Mouse (Mus musculus) cerebellum, adult 9-10 months (tissue): Measurements from ENCODE around the gene Pex19.

Experiments used
- DNase-seq: peaks from one replicate; pipeline ENCODE4 v3.0.0; 2022

Pex19 gene

DNA sequence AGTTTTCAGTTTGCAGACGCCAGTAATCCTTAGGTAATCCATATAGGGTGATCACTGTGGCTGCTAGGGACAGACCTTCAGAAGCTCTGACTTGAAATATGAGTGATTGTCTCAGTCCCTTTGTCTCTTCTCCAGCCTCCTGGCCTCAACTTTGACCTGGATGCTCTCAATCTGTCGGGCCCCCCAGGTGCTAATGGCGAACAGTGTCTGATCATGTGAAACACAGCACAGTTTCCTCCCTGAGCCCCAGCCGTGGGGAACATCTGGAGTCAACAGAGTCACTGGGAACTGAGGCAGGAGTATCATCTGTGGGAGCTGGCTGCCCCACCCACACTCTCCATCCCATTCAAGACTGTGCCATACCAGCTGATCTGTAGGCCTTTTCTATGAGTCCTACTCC, 7.5 kb downstream of the Pex19 start:
- DNase-seq, result no peak

DNA sequence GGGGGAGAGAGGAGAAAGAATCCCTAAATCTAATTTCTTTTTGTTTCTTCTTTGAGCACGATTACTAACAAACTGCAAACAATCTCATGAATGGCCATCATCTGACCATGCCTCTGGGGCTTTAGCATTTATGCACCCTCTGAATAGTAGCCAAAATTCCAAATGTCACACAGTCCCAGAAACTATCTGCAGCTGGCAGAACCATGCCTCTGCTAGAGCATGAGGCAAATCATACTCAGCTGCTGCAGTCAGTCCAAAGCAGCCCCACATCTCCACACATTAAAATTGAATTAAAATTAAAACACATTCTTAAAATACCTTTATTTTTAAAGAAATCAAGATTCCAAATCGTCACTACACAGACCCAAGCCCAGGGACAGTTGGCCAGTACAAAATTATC, 13.6 kb downstream of the Pex19 start:
- no peak for DNase-seq

DNA sequence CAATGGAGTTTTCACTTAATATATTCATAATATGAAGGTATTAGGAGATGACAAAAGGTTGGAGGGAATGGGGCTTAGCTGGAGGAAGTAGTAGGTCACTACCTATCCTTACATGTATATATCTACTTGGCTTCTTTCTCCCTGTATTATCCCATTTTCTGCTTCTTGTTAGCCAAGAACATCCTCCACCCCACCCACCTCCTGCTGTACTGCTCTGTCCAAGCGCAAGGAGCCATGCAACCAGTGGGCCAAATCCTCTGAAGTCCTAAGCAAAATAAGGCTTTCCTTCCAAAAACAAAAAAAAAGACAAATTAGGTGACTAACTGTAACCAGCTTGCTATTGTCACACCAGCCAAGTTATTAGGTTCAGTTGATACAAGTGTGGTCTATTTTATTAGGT, 14.3 kb downstream of the Pex19 start:
- no peak for DNase-seq

DNA sequence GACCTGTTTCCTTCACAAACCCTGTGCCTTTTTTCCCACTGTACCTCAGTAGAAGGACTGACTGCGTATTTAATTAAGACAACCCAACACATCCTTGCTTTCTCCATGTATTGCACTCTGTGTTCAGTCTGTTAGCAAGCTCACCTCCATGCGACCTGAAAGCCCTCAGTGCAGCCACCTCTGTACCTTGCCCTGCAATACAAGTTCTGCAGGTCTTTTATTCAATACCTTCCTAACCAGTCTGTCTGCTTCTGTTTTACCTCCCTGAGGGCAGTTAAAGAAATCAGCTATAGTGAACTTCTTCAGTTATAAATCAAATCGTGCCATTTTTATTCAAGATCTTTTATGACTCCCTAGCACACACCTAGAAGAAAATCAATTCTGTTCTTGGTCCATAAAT, 15.0 kb downstream of the Pex19 start:
- no peak for DNase-seq

DNA sequence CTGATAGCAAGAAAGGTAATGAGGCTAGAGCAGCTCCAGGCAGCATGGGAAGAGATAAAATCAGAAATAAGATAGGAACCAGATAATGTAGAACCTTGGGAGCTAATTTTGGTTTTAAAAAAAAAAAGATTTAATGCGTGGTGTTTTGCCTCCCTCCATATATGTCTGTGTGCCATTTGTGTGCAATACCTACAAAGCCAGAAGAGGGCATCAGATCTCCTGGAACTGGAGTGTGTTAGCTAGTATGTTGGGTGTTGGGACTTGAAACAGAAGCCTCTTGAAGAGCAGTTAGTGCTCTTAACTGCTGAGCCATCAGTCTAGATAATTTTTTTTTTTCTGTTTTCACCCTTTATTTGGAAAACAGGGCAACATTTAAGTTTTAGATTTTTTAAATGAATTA, 17.0 kb downstream of the Pex19 start:
- peak; percentile 76 for DNase-seq

DNA sequence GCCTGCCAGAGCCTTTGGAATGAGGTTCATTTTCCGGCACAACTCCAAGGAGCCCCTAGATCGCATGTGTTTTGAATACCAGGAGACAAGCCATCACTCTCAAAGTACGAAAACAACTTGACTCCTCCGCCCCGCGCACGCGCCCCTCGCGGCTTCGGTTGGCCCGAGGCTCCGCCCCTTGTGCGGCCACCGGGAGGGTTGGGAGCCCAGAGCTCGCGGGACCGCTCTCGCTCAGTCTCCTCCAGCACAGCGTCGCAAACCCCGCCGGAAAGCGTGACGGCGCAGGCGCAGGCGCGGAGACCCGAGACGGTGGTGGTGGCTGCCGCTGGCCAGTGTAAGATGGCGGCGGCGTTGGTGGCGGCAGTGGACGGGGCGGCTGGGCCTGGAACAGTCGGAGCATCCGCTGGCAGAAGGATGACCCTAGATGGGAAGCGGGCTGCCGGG, 21.3 kb downstream of the Pex19 start, which contains the start of gene Dcaf8:
Dcaf8 (plus strand) TSS at position 250 of the 444 bp plus-strand sequence.
- DNase-seq, result peak; percentile 96

DNA sequence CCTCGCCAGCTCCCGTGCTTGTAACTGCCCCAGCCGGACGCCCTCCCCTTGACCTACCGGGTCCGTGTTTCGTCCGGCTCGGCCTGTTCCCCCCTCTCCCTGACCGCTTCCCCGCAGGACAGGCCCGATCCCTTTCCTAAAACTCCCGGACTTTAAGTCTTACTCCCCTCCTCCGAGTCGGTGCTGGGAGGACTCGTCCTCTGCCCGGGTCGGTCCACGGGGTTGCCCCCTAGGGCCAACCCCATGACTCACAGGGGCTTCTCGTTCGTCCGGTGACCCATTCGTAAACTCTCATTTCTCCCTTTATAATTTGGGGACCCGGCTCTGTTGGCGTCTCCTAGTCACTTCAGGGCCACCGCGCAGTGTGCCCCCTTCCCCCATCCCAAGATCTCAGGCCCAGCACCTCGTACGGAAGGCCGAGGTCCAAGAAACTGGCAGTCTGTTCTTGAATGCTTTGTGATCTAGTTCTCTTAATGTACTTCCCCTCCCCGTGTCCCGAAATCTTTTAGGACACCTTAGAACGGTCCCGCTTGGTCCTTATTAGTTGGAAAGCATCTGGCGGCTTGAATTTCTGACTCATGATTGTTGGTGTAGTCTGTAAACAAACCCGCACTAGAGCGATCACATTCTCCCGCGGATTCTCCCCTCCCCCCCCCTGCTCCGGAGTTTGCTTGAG, 21.9 kb downstream of the Pex19 start:
- peak; percentile 67 for DNase-seq

DNA sequence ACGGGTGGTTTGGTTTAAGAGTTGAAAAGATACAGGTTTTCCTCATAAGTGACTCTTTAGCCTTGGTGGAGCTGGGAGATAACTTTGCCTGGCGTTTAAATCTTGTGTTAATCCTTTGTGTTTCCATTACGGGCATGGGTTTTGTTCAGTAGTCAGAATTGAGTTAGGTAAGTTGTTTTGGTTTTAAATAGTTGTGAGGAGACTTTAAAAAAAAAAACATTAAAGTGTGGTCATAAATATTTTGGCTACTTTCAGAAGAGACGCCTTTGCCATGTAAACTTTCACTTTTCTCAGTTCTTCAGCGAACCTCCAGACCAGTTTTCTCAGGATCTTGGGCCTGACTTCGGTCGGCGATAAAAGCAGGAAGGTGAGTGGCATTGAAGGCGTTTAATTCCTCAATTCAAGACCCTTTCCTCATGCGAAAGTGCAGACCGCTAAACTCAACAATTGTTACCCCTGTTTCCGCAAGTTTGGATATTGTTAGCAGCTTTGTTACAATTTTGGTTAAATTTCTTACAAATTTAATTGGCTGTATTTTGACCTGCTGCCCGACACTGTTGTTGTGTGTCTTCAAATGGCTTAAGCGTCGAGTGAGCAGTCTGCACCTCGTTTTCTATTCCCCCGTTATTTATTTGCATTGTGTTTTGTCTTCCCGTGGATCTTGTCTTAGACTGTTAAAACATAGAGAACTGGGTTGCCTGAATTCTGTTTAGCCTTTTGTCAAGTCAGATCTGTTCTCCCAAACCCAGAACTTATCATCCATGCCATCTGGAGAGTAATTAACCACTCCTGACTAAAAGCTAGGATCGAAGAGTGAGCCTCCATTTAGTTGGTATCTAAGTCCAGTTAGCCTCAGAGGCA, 22.6 kb downstream of the Pex19 start:
- no peak for DNase-seq

DNA sequence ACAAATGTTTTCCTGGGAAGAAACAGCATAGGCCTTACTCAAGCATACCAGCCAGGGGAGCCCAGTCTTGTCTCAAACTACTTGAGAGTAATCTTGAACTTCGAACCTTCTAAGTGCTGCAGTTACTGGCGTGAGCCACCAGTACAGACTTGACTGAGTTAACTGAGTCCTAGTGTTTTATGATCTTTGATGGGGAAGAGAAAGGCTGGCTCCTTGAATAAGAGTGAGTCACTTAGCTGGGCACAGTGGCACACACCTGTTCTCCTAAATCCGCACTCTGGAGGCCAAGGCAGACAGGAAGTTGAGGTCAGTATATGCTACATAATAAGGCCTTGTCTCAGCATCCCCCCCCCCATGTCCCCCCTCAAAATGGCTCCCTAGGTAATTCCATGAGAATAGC, 28.0 kb downstream of the Pex19 start:
- no peak for DNase-seq

DNA sequence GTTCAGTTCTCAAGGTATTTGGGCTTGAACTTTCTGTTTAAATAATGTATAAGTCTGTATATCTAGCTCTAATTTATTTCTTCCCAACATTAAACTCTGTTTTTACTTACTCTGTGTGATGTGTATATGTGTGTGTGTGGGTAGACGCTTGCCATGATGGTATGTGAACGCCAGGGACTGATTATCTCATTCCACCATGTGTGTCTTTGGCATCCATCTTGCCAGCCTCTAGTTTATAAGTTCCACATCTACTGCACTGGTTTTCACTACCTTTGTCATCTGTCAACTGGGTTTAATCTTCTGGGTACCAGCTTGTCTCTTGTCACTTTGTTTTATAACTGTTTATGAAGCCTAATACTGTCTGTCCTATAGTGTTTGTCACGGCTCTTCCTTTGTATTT, 29.0 kb downstream of the Pex19 start:
- no peak for DNase-seq

DNA sequence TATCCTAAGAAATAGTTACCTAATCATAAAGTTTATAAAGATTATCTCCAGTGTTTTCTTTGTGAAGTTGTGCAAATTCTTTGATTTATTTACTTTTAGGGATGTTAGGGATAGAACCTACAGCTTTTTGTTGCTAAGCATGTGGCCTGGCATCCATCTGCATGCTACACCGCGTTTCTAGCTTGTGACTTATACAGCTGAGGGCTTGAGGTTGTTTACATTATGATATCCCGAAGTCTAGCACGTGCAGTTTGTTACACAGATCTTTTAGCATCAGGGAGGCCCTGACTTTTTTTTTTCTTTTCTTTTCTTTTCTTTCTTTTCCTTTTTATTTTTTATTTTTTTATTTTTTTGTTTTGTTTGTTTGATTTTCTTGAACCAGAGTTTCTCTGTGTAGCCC, 33.4 kb downstream of the Pex19 start:
- DNase-seq, result no peak

DNA sequence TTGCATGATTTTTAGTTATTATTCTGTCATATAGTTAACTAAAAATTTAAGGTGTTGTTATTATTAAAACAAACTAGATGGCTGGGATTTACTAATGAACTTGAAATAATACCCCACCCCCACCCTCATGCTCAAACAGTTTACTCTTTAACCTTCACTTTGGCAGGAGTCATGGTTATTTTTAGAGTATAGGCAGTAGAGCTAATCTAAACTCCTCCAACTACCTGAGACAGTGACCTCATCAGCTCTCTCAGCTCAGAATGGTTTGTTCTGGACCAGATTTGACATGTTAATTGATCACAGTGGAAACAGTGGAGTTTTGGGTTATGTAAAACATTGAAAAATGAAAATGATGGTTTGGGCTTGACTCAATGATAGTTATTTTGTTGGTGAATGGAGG, 34.0 kb downstream of the Pex19 start:
- DNase-seq, result no peak

DNA sequence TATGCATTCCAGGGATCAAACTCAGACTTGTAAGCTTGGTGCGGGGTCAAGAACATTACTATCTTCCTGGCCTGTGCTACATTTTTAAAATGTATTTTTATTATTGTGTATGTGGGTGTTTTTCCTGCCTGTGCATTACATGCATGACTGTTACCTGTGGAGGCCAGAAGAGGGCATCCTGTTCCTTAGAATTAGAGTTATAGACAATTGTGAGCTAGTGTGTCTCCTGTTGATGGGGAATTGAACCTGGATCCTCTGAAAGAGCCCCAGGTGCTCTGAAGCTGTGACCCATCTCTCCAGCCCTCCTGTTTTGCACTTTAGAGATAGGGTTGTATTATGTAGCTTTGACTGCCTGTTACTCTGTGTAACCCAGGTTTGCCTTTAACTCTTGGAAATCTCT, 35.5 kb downstream of the Pex19 start:
- DNase-seq, result peak; percentile 81

DNA sequence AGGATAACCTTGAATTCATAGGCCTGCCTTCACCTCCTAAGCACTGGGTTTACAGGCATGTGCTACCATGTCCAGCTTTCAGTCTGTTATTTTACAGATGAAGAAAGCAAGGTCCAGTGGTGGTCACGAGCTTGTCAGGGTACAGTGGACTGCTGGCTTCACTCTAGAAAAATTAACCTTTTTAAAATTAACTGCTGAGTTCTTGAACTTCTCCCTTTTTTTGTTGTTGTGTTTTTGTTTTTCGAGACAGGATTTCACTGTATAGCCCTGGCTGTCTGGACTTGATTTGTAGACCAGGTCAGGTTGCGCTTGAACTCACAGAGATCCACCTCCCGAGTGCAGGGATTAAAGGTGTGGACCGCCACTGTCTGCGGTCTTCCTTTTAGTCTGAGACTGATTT, 36.4 kb downstream of the Pex19 start:
- DNase-seq, result no peak

DNA sequence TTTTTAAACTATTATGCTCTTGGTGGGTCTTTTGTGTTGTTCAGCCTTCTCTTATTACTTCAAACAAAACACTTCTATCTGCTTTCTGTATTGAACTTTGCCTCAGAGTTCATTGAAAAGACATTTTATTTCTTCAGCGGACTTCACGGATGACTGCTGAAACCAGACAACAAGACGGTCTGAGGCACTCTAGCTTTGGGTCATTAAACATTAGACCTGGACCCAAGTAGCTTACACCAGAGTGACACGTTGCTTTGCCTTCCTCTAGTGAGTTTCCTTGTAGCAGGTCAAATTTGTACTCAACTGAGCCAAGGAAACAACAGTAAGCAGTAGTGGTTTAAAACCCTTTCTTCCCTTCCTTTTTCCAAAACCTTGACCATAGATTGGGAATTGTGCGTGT, 41.4 kb downstream of the Pex19 start:
- DNase-seq, result no peak

DNA sequence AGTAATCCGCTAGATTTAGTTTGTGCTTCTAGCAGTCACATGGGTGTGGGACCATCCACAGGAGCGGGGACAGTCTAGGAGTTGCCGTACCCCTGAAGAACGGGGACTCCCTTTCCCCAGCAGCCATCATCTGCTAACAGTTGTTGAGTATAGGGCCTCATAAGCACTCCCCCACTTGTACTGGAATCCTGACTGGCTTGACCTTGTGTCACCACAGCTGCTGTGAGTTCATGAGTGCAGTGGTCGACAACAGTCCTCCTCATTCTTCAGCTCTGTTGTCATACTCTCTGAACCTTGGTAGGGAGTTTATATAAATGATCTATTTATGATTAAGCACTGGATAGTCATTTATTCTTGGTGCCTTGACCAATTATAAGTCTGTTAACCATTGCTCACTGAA, 43.3 kb downstream of the Pex19 start:
- no peak for DNase-seq

DNA sequence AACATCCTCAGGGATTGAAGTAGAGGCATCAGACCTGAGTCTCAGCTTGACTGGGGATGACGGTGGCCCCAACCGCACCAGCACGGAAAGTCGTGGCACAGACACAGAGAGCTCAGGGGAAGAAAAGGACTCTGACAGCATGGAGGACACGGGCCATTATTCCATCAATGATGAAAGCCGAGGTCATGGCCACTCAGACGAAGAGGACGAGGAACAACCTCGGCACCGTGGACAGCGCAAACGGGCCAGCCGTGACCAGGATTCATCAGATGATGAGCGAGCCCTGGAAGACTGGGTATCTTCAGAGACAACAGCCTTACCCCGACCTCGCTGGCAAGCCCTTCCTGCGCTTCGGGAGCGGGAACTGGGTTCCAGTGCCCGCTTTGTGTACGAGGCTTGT, 45.8 kb downstream of the Pex19 start:
- no peak for DNase-seq

DNA sequence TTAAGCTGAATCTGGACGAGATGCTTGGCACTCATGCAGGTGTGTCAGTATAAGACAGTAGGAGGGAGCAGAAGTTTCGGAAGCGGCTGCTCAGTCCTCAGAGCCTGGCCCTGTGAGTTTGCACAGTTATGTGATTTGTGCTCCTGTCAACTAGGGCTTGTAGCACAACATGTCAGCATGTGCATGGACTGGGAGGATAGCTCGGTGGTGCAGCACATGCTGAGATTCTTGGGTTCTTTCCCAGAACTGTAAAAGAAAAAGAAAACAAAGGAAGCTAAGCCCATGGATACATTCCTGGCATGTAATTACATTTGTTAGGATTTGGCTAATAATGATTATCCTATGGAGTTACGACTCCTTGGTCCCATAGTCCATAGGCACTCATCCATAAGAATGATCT, 46.6 kb downstream of the Pex19 start:
- no peak for DNase-seq

DNA sequence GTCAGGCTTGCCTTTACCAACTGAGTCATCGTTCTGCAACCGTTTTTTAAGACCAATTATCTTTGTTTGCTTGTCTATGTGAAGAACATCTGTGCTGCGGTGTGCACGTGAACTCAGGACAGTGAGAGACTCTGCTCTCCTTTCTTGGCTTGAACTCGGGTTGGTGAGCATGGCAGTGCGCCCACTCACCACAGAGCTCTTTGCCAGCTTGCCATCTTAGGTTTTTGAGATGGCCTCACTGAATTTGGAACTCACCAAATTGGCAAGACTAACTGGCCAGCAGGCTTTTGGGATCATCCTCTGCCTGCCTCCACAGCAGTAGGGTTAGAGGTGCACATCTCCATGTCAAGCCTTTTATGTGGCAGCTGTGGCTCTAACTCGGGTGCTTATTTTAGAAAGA, 51.2 kb downstream of the Pex19 start:
- DNase-seq, result peak; percentile 57

DNA sequence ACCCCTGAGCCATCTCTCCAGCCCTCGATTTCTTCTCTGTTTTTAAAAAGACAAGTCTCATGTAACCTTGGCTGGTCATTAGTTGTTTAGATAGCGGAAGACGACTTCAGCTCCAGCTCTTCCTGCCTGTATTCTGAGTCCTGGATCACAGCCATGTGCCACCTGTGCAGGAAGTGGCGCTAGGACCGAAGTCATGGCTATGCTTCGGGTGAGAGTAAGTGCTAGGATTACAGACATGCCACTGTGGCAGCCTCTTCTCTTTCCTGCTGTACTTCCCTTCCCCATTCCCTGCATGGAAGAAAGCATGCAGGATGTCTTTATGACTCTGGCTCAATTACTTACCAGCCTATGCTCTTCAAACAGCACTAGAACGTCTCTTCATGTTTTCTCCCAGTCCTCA, 52.5 kb downstream of the Pex19 start:
- no peak for DNase-seq

DNA sequence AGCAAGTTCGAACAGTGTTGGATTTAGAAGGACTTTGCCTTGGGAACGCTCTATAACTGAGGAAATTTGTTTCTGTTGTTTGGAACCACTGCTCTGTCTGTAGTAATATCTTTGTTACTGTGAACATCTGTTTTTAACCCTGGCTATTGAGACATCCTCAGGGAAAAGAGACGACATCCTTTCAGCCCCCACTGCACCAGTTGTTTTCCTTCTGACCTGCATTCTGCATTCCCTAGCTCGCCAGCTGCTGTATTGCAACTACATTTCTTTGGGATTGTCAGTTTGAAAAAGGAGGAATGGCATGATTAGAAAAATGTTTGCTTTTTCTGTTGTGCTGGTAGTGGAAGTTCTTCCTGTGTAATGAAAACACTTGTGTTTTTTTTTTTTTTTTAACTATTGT, 54.3 kb downstream of the Pex19 start:
- no peak for DNase-seq

DNA sequence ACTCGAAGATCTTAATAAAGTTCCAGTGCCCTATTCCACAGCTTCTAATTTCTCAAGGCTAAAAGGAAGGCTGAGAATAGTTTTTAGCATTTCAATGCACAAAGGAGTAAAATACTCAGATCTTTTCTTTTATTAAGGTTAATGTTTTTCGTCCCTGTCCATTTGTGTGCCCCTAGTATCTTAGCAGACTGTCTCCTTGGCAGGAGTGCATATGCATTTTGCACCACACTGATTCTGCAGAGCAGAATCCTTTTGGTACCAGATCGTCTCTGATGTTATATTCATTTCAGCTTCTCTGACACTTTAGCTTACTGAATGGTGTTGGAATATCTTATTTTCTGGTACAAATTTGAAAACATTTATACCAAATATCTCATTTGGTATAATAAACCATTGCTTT, 55.2 kb downstream of the Pex19 start:
- DNase-seq, result peak; percentile 56

DNA sequence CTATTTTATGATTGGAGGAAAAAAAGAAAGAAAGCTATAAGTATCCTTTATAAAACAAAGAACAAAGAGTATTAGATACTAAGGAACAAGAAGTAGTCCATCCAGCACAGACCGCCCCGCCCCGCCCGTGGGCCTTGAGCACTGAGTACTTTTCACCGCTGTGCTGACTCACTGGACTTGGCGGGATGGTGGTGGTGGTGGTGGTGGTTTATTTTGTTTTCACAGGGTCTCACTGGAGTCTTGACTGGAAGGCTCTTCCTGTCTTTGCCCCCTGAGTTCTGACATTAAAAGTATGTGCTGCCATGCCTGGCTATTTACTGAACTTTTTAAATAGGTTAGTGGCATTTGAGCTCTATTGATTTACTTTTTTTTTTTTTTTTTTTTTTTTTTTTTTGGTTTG, 56.5 kb downstream of the Pex19 start:
- DNase-seq, result no peak

DNA sequence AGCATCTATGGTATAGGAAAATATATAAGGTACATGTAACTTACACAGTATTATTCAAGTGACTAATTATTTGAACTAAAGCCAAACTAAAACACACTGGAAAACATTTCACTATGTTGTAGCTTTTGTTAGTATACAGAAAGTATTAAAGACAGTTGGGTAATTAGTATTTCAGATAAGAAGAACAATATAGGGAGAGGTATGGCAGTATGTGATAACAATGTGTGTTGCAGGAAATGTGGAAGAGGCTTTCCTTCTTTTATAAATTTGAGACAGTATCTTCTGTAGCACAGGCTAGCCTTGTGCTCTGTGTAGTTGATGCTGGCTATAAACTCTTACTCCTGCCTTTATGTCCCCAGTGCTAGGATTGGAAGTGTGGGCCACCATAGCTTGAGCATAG, 57.4 kb downstream of the Pex19 start:
- no peak for DNase-seq
